Mouse (Mus musculus) stomach, postnatal 0 days (tissue): ENCODE data around the gene Emp3. TPM values are rescaled to one million over a fixed set of nuclear protein-coding genes. Genes with fewer than 3 reads are reported as not detected.
"Not testable (repeated sequence)": the region's sequence is repeated elsewhere in the genome, so short reads cannot be mapped to it uniquely, and the experiment has no call there.

Experiments
- ATAC-seq: fragments of 200-750 bp; cut with Nextera tagmentation; 2 replicates; pipeline ENCODE4 v1.8.0; 2017; ENCODE audit not compliant: low FRiP score, low TSS enrichment
- DNase-seq: peaks from one replicate; pipeline ENCODE4 v3.0.0-alpha.2; 2016; ENCODE audit warnings: low spot score
- H3K27ac ChIP-seq: fragments of 300-500 bp; sonication (generic); replicated peaks from 2 replicates; pipeline ENCODE4 v1.5.1; 2014; ENCODE audit warnings: mild to moderate bottlenecking, control low read depth
- H3K27me3 ChIP-seq: fragments of 300-500 bp; sonication (generic); 2 replicates; pipeline ENCODE4 v1.6.1; 2014; ENCODE audit warnings: low read length; ENCODE audit not compliant: control insufficient read depth, insufficient read depth
- H3K36me3 ChIP-seq: fragments of 300-500 bp; sonication (generic); 2 replicates; pipeline ENCODE4 v1.6.1; 2014; ENCODE audit warnings: low read length, mixed read lengths; ENCODE audit not compliant: control insufficient read depth, insufficient read depth
- H3K4me1 ChIP-seq: fragments of 300-500 bp; sonication (generic); replicated peaks from 2 replicates; pipeline ENCODE4 v1.6.1; 2014; ENCODE audit warnings: antibody characterized with exemption; ENCODE audit not compliant: control insufficient read depth, insufficient read depth
- H3K4me2 ChIP-seq: fragments of 300-500 bp; sonication (generic); replicated peaks from 2 replicates; pipeline ENCODE4 v1.6.1; 2014; ENCODE audit warnings: low read depth, mild to moderate bottlenecking, control low read depth, moderate library complexity
- H3K4me3 ChIP-seq: fragments of 300-500 bp; sonication (generic); 2 replicates; pipeline ENCODE4 v1.5.1; 2014; ENCODE audit warnings: low read depth, low read length, control low read depth
- H3K9ac ChIP-seq: fragments of 300-500 bp; sonication (generic); 2 replicates; pipeline ENCODE4 v1.6.1; 2014; ENCODE audit warnings: mild to moderate bottlenecking, low read length, control low read depth, mixed read lengths
- H3K9me3 ChIP-seq: fragments of 300-500 bp; sonication (generic); 2 replicates; pipeline ENCODE4 v1.6.1; 2016; ENCODE audit warnings: low read length; ENCODE audit not compliant: control insufficient read depth
- CTCF ChIP-seq: IDR thresholded peaks from 2 replicates; pipeline ENCODE4 v1.5.1; 2016; ENCODE audit warnings: antibody characterized with exemption, low read depth, mild to moderate bottlenecking, moderate library complexity
- EP300 ChIP-seq: optimal IDR thresholded peaks from 2 replicates; pipeline ENCODE3; 2016; ENCODE audit warnings: antibody characterized with exemption
- WGBS: fragments of 180-500 bp; shearing (Covaris S2); extraction: QIAGEN DNeasy Blood & Tissue Kit; methylation state at CpG from one replicate; pipeline ENCODE4 v1.1.7; 2014; 5-methylcytosine and 5-hydroxymethylcytosine counted together
- polyA plus RNA-seq: library from polyadenylated mRNA; unstranded; fragments of >200 nt; fragmentation: Nextera tagmentation; extraction: Ambion mirVana; gene quantifications from 2 replicates; pipeline ENCODE4 v1.2.1, GENCODE M21; 2015

The Emp3 gene
- polyA plus RNA-seq, 1 experiment from 2014 or later: 151 TPM

- ATAC-seq: no peak
- no peak overlapping the region for H3K9ac ChIP-seq
- 92% methylated on average over 16 of the region's 16 CpGs for WGBS
- no peak overlapping the region for H3K4me2 ChIP-seq
- H3K4me1 ChIP-seq: no peaks in the 10 kb centered on the region
- no peaks in the 10 kb centered on the region for H3K9me3 ChIP-seq
- no peak overlapping the region for H3K27ac ChIP-seq
- H3K36me3 ChIP-seq: peaks cover 10% of the 10 kb centered on the region; the same call in 1 of the 2 replicates
- TF ChIP-seq CTCF: no peak
- TF ChIP-seq EP300: no peak
- DNase-seq: no peak
- H3K27me3 ChIP-seq: no peaks in the 10 kb centered on the region
- H3K4me3 ChIP-seq: no peak overlapping the region
These were observed 12.1 kb downstream of the Emp3 start for GRCm38 (mm10) chr7:45909145-45909544.

- ATAC-seq (no peak), DNase-seq (no peak)
- no peaks in the 10 kb centered on the region for H3K4me1 ChIP-seq
- H3K9me3 ChIP-seq: no peaks in the 10 kb centered on the region
- no peak for TF ChIP-seq EP300
- TF ChIP-seq CTCF: no peak
- H3K27ac ChIP-seq: no peak overlapping the region
- no peak overlapping the region for H3K9ac ChIP-seq
- no peaks in the 10 kb centered on the region for H3K27me3 ChIP-seq
- no peak overlapping the region for H3K4me3 ChIP-seq
- peaks cover 10% of the 10 kb centered on the region; the same call in 1 of the 2 replicates for H3K36me3 ChIP-seq
- no peak overlapping the region for H3K4me2 ChIP-seq
These were observed 12.8 kb downstream of the Emp3 start for GRCm38 (mm10) chr7:45908384-45908783.

- Histone ChIP-seq H3K4me1 (no peaks in the 10 kb centered on the region), H3K4me2 (no peak overlapping the region), H3K27me3 (no peaks in the 10 kb centered on the region), H3K9ac (no peak overlapping the region), H3K27ac (no peak overlapping the region), H3K9me3 (no peaks in the 10 kb centered on the region), H3K36me3 (peaks cover 10% of the 10 kb centered on the region; the same call in 1 of the 2 replicates), H3K4me3 (no peak overlapping the region)
- no peak for ATAC-seq
- no peak for DNase-seq
- WGBS: 89% methylated on average over 9 of the region's 9 CpGs
- no peak for TF ChIP-seq CTCF
- TF ChIP-seq EP300: no peak
These were observed 14.6 kb downstream of the Emp3 start for GRCm38 (mm10) chr7:45906622-45907021.

GRCm38 (mm10) chr7:45902481-45903002, 18.7 kb downstream of the Emp3 start:
- DNase-seq (no peak), ATAC-seq (no peak)
- H3K4me2 ChIP-seq: no peak overlapping the region
- H3K4me3 ChIP-seq: no peak overlapping the region
- no peak overlapping the region for H3K27ac ChIP-seq
- 65% methylated on average over 12 of the region's 12 CpGs for WGBS
- no peaks in the 10 kb centered on the region for H3K36me3 ChIP-seq
- TF ChIP-seq CTCF (no peak), EP300 (no peak)
- H3K4me1 ChIP-seq: no peaks in the 10 kb centered on the region; the same call in 1 of the 2 replicates
- no peaks in the 10 kb centered on the region for H3K27me3 ChIP-seq
- H3K9ac ChIP-seq: no peak overlapping the region
- no peaks in the 10 kb centered on the region for H3K9me3 ChIP-seq

GRCm38 (mm10) chr7:45901562-45901961, 19.6 kb downstream of the Emp3 start:
- no peak overlapping the region for H3K4me3 ChIP-seq
- H3K4me2 ChIP-seq: no peak overlapping the region
- 43% methylated on average over 5 of the region's 5 CpGs for WGBS
- H3K27ac ChIP-seq: no peak overlapping the region
- no peaks in the 10 kb centered on the region; the same call in 1 of the 2 replicates for H3K4me1 ChIP-seq
- no peaks in the 10 kb centered on the region for H3K9me3 ChIP-seq
- TF ChIP-seq CTCF (no peak), EP300 (no peak)
- H3K9ac ChIP-seq: no peak overlapping the region
- DNase-seq (peak; percentile 54), ATAC-seq (peak; percentile 48; the same call in 1 of the 2 replicates)
- H3K27me3 ChIP-seq: no peaks in the 10 kb centered on the region
- H3K36me3 ChIP-seq: no peaks in the 10 kb centered on the region

GRCm38 (mm10) chr7:45898125-45898524, 23.1 kb downstream of the Emp3 start:
- not testable (repeated sequence) for H3K9ac ChIP-seq, H3K9me3 ChIP-seq, H3K27me3 ChIP-seq, ATAC-seq, H3K27ac ChIP-seq, H3K4me3 ChIP-seq, DNase-seq, H3K36me3 ChIP-seq, H3K4me1 ChIP-seq
- 52% methylated on average over 4 of the region's 4 CpGs for WGBS
- peak; percentile 61 for TF ChIP-seq CTCF
- peak overlapping the region; percentile 90; the same call in 1 of the 2 replicates for H3K4me2 ChIP-seq
